Mouse (Mus musculus) heart, postnatal 0 days (tissue): ENCODE measurements at regions not wholly inside any gene's neighbourhood (a gene's known extent, or its start where the extent isn't known, plus 50 kb on each side); places are given as distances from the start of the nearest gene placed in this dataset.
A peak's percentile ranks its signal among the peaks of the same experiment; 100 is the strongest.

ENCODE experiments used
- ATAC-seq: fragments of 200-750 bp; cut with Nextera tagmentation; 2 replicates; pipeline ENCODE4 v1.8.0; 2017; ENCODE audit warnings: low read depth, moderate number of reproducible peaks, moderate library complexity; ENCODE audit not compliant: insufficient read depth
- DNase-seq: peaks from one replicate; pipeline ENCODE4 v3.0.0-alpha.2; 2016; ENCODE audit warnings: low spot score
- H3K27ac ChIP-seq: fragments of 300-500 bp; sonication (generic); 2 replicates; pipeline ENCODE4 v1.5.1; 2014; ENCODE audit warnings: low read depth, mild to moderate bottlenecking
- H3K27me3 ChIP-seq: fragments of 300-500 bp; sonication (generic); 2 replicates; pipeline ENCODE4 v1.6.1; 2014; ENCODE audit warnings: low read length, mixed read lengths; ENCODE audit not compliant: control insufficient read depth, insufficient read depth
- H3K36me3 ChIP-seq: fragments of 300-500 bp; sonication (generic); replicated peaks from 2 replicates; pipeline ENCODE4 v1.6.1; 2014; ENCODE audit warnings: low read length, mixed read lengths; ENCODE audit not compliant: control insufficient read depth, insufficient read depth
- H3K4me1 ChIP-seq: fragments of 300-500 bp; sonication (generic); 2 replicates; pipeline ENCODE4 v1.6.1; 2014; ENCODE audit warnings: antibody characterized with exemption; ENCODE audit not compliant: control insufficient read depth, insufficient read depth
- H3K4me2 ChIP-seq: fragments of 300-500 bp; sonication (generic); 2 replicates; pipeline ENCODE4 v1.6.1; 2014; ENCODE audit warnings: low read depth, mild to moderate bottlenecking, low read length, moderate library complexity
- H3K4me3 ChIP-seq: fragments of 300-500 bp; sonication (generic); 2 replicates; pipeline ENCODE4 v1.5.1; 2014; ENCODE audit warnings: low read depth, low read length
- H3K9ac ChIP-seq: fragments of 300-500 bp; sonication (generic); replicated peaks from 2 replicates; pipeline ENCODE4 v1.6.1; 2014; ENCODE audit warnings: low read depth, low read length, mixed read lengths
- H3K9me3 ChIP-seq: fragments of 300-500 bp; sonication (generic); replicated peaks from 2 replicates; pipeline ENCODE4 v1.6.1; 2016; ENCODE audit warnings: low read length; ENCODE audit not compliant: control insufficient read depth
- CTCF ChIP-seq: IDR thresholded peaks from 2 replicates; pipeline ENCODE4 v1.5.1; 2016; ENCODE audit warnings: antibody characterized with exemption, control low read depth, low read depth
- EP300 ChIP-seq: IDR thresholded peaks from 2 replicates; pipeline ENCODE4 v1.6.1; 2016; ENCODE audit warnings: antibody characterized with exemption, low read depth
- WGBS: fragments of 180-500 bp; shearing (Covaris S2); extraction: QIAGEN DNeasy Blood & Tissue Kit; methylation state at CpG from one replicate; pipeline ENCODE4 v1.1.7; 2014; 5-methylcytosine and 5-hydroxymethylcytosine counted together

- 14% methylated on average over 1 of the region's 1 CpGs for WGBS
- no peak overlapping the region for H3K4me3 ChIP-seq
- no peaks in the 10 kb centered on the region for H3K36me3 ChIP-seq
- H3K9me3 ChIP-seq = no peaks in the 10 kb centered on the region
- H3K27ac ChIP-seq = no peak overlapping the region
- no peak overlapping the region for H3K9ac ChIP-seq
- H3K4me2 ChIP-seq = no peak overlapping the region
- no peaks in the 10 kb centered on the region for H3K4me1 ChIP-seq
- no peak for DNase-seq
- no peaks in the 10 kb centered on the region for H3K27me3 ChIP-seq
- no peak for ATAC-seq
- TF ChIP-seq EP300 (no peak), CTCF (no peak)
Measured at GRCm38 (mm10) chr10:112795938-112796337, 132.9 kb downstream of the Atxn7l3b start.

- DNase-seq (no peak), ATAC-seq (no peak)
- H3K9me3 ChIP-seq = no peaks in the 10 kb centered on the region
- no peak overlapping the region for H3K27ac ChIP-seq
- TF ChIP-seq EP300 = no peak
- TF ChIP-seq CTCF = no peak
- no peaks in the 10 kb centered on the region for H3K27me3 ChIP-seq
- H3K4me1 ChIP-seq = no peaks in the 10 kb centered on the region
- no peaks in the 10 kb centered on the region for H3K36me3 ChIP-seq
- H3K4me2 ChIP-seq = no peak overlapping the region
- 65% methylated on average over 1 of the region's 1 CpGs for WGBS
- H3K9ac ChIP-seq = no peak overlapping the region
- H3K4me3 ChIP-seq = no peak overlapping the region
Measured at GRCm38 (mm10) chr10:112795473-112795872, 133.3 kb downstream of the Atxn7l3b start.

DNA sequence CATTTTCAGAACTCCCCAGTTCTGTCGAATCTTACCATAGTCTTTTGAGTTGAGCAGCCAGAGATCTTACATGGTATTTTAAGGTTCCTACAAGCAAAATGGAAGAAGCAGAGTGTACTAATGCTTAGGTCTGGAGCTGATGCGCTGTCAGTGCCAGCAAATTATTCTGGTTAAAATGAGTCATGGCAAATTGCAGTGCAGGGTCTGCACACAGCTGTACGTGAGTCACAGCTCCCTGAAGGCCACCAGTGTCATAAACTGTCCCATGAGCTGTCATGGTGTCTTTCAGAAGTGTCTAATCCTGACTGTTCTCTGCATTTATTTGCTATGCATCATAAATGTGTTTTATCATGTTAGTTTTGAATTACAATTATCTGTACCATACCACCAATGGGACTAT, 140.6 kb downstream of the Atxn7l3b start:
- no peak overlapping the region for H3K4me3 ChIP-seq
- TF ChIP-seq CTCF (no peak), EP300 (no peak)
- H3K27ac ChIP-seq = no peak overlapping the region
- WGBS = 74% methylated on average over 3 of the region's 3 CpGs
- no peak for ATAC-seq
- H3K4me2 ChIP-seq = no peak overlapping the region
- no peaks in the 10 kb centered on the region for H3K27me3 ChIP-seq
- H3K4me1 ChIP-seq = no peaks in the 10 kb centered on the region
- no peaks in the 10 kb centered on the region for H3K9me3 ChIP-seq
- no peak for DNase-seq
- H3K36me3 ChIP-seq = no peaks in the 10 kb centered on the region
- no peak overlapping the region for H3K9ac ChIP-seq

DNA sequence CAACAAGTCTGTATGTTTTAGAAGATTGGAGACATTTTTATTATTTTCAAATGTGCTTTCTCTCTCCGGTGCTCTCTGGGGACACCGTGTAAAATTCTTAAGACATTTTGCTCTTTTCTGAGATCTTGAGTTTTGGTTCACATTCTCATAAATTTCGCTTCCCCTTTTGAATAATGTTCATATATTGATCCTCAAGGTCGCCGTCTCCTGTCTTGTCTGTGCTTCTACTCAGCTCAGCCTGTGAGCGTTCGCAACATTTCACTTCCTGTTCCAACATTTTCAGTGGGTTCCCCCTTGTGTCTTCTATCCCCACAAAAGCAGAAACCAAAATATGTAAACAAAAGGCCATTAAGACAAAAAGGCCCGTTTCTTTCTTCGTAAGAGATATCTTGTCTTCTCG, 154.5 kb downstream of the Atxn7l3b start:
- Histone ChIP-seq H3K9me3 (no peaks in the 10 kb centered on the region), H3K4me1 (no peaks in the 10 kb centered on the region), H3K36me3 (no peaks in the 10 kb centered on the region), H3K27me3 (no peaks in the 10 kb centered on the region), H3K4me3 (no peak overlapping the region), H3K9ac (no peak overlapping the region), H3K4me2 (no peak overlapping the region), H3K27ac (no peak overlapping the region)
- 83% methylated on average over 10 of the region's 10 CpGs for WGBS
- no peak for DNase-seq
- ATAC-seq = no peak
- TF ChIP-seq CTCF (no peak), EP300 (no peak)

GRCm38 (mm10) chr10:112746683-112747082, 182.1 kb downstream of the Atxn7l3b start:
- no peaks in the 10 kb centered on the region for H3K27me3 ChIP-seq
- no peaks in the 10 kb centered on the region for H3K36me3 ChIP-seq
- H3K4me1 ChIP-seq = no peaks in the 10 kb centered on the region
- no peaks in the 10 kb centered on the region for H3K9me3 ChIP-seq
- no peak overlapping the region for H3K4me3 ChIP-seq
- DNase-seq = no peak
- ATAC-seq = no peak
- no peak overlapping the region for H3K9ac ChIP-seq
- H3K27ac ChIP-seq = no peak overlapping the region
- TF ChIP-seq CTCF (peak; percentile 29; the same call in 1 of the 2 replicates), EP300 (no peak)
- H3K4me2 ChIP-seq = no peak overlapping the region
- 25% methylated on average over 1 of the region's 1 CpGs for WGBS

GRCm38 (mm10) chr10:112743527-112743926, 185.3 kb downstream of the Atxn7l3b start:
- H3K4me3 ChIP-seq = no peak overlapping the region
- no peaks in the 10 kb centered on the region for H3K9me3 ChIP-seq
- H3K27ac ChIP-seq = no peak overlapping the region
- no peaks in the 10 kb centered on the region for H3K4me1 ChIP-seq
- DNase-seq (no peak), ATAC-seq (no peak)
- H3K9ac ChIP-seq = no peak overlapping the region
- no peaks in the 10 kb centered on the region for H3K36me3 ChIP-seq
- 71% methylated on average over 2 of the region's 2 CpGs for WGBS
- H3K27me3 ChIP-seq = no peaks in the 10 kb centered on the region
- TF ChIP-seq CTCF (no peak), EP300 (no peak)
- H3K4me2 ChIP-seq = no peak overlapping the region
